Mouse (Mus musculus): ENCODE results near the gene Spns3. TPM values are rescaled to one million over a fixed set of nuclear protein-coding genes. Genes with fewer than 3 reads are reported as not detected.
A peak's percentile ranks its signal among the peaks of the same experiment; 100 is the strongest.
"Not testable (repeated sequence)": the region's sequence is repeated elsewhere in the genome, so short reads cannot be mapped to it uniquely, and the experiment has no call there.

Gene Spns3
- polyA plus RNA-seq, 1 experiment from 2014 or later = 0.16 TPM

DNA sequence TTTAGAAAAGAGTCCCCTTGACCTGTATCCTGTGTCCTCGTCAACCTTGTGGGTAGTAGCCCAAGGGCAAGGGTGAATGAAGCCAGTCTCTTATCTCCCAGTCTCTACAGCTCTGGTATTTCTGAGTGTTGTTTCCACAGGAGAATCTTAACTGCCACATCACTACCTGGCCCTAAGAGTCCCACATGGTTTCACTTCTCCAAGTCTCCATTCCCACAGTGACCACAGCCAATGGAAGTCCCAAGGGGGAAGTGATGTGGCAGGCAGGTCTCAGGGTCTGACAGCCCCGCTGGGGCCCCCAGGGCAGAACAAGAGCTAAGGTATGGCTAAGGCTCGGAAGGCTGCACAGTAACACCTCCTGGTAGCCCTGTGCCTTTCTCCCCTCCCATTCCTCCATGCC, 3.1 kb downstream of the Spns3 start:
- no peak overlapping the region for H3K4me3 ChIP-seq
- H3K4me1 ChIP-seq (replicated peaks) = no peaks in the 10 kb centered on the region
- H3K9me3 ChIP-seq = no peaks in the 10 kb centered on the region
- H3K36me3 ChIP-seq = no peaks in the 10 kb centered on the region
- no peak for DNase-seq (ENCODE audit: low spot score)
- H3K27ac ChIP-seq = no peak overlapping the region
- H3K27me3 ChIP-seq (ENCODE audit: insufficient read depth, poor library complexity, severe bottlenecking) = no peaks in the 10 kb centered on the region; the same call in 1 of the 2 replicates
- WGBS = 76% methylated on average over 3 of the region's 3 CpGs

DNA sequence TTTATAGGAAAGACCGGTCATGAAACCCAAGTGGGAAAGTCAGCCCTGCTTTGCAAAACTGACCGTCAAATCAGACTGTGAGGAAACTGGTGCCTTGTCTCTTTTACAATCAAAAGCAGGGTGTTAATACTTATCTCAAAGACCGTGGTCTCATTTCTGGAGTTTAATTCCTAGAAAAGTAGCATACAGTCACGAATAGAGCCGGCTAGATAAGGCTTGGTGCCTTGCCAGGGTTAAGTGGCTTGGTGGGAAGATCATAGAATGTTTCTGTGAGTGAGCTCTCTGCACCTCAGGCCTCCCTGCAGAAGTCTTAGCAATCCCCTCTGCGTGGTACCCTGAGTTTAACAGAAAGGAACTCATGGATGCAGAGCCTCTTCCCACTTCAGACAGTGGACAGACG, 5.6 kb downstream of the Spns3 start:
- DNase-seq (ENCODE audit: low spot score) = no peak
- H3K27ac ChIP-seq = no peak overlapping the region
- H3K27me3 ChIP-seq (ENCODE audit: insufficient read depth, poor library complexity, severe bottlenecking) = no peaks in the 10 kb centered on the region
- H3K9me3 ChIP-seq = no peaks in the 10 kb centered on the region
- WGBS = 82% methylated on average over 7 of the region's 7 CpGs
- no peaks in the 10 kb centered on the region for H3K4me1 ChIP-seq (replicated peaks)
- H3K36me3 ChIP-seq = no peaks in the 10 kb centered on the region
- H3K4me3 ChIP-seq = no peak overlapping the region

DNA sequence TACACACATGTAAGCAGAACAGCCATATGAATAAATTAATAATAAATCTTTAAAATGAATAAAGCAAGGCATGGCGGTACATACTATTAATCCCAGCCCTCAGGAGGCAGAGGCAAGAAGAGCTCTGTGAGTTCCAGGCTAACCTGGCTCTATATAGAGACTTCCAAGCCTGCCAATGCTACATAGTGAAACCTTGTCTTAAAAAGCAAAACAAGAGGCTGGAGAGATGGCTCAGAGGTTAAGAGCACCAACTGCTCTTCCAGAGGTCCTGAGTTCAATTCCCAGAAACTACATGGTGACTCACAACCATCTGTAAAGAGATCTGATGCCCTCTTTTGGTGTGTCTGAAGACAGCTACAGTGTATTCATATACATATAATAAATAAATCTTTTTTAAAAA, 6.6 kb downstream of the Spns3 start:
- not testable (repeated sequence) for H3K9me3 ChIP-seq; H3K4me1 ChIP-seq (replicated peaks); H3K36me3 ChIP-seq; H3K27me3 ChIP-seq (ENCODE audit: insufficient read depth, poor library complexity, severe bottlenecking); H3K27ac ChIP-seq; DNase-seq (ENCODE audit: low spot score); H3K4me3 ChIP-seq
- WGBS = 84% methylated on average over 1 of the region's 1 CpGs

DNA sequence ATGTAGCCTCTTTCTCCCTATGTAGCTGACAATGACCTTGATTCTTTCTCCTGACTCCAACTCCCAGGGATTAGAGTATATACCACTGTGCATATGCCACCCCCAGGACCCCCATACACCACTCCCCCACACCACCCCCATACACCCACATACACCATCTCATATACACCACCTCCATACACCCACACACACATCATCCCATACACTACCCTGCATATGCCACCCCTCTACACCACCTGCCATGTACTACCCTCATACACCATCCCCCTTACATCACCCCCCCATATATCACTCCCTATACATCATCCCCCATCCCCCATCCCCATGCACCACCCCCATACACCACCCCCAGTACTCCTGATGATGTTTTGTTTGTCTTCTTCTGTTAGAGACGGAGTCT, 7.7 kb downstream of the Spns3 start:
- Histone ChIP-seq H3K36me3 (no peaks in the 10 kb centered on the region), H3K4me3 (no peak overlapping the region), H3K9me3 (no peaks in the 10 kb centered on the region), H3K27me3 (ENCODE audit: insufficient read depth, poor library complexity, severe bottlenecking) (no peaks in the 10 kb centered on the region), H3K4me1 (replicated peaks) (peaks cover 11% of the 10 kb centered on the region), H3K27ac (no peak overlapping the region)
- no peak for DNase-seq (ENCODE audit: low spot score)
- 85% methylated on average over 1 of the region's 1 CpGs for whole genome bisulfite sequencing

DNA sequence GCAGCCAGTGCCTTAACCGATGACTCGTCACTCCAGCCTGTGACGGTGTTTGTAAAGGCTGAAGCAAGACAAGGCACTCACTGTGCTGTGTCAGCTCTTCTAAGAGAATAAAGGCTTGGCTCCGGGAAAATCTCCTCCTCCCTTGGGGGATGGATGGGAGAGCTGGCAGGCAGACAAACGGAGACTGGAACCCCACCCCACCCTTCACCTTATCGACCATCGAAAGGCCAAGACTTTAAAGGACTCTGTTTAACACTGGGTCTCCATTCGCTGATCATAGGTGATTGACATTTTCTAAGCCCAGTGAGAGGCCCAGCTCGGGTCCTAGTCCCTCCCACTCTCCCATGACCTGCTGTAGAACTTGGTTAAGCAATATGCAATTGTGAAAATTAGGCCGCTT, 8.4 kb downstream of the Spns3 start:
- H3K9me3 ChIP-seq = no peaks in the 10 kb centered on the region
- H3K4me1 ChIP-seq (replicated peaks) = peaks cover 13% of the 10 kb centered on the region
- no peaks in the 10 kb centered on the region for H3K27me3 ChIP-seq (ENCODE audit: insufficient read depth, poor library complexity, severe bottlenecking)
- H3K27ac ChIP-seq = no peak overlapping the region
- no peaks in the 10 kb centered on the region for H3K36me3 ChIP-seq
- H3K4me3 ChIP-seq = no peak overlapping the region
- DNase-seq (ENCODE audit: low spot score) = no peak
- WGBS = 61% methylated on average over 10 of the region's 10 CpGs

DNA sequence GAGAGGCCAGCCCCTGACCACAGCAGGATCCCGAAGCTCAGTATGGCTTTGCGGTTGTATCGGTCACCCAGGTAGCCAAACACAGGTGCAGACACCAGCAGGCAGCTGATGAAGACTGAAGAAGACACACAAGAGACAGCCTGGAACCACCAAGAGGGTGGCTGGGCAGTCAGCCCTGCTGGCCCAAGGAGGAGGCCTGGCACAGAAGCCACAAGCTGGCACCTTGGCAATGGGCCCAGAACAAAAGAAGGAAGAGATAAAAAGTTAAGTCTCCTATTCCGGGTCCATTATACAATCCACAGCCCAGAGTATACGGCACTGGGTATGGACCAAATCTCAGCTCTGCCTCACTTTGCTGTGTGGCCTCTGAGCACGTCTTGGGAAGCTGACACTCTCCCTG, 9.9 kb downstream of the Spns3 start:
- peaks cover 13% of the 10 kb centered on the region for H3K4me1 ChIP-seq (replicated peaks)
- no peaks in the 10 kb centered on the region for H3K36me3 ChIP-seq
- 90% methylated on average over 6 of the region's 6 CpGs for WGBS
- H3K4me3 ChIP-seq = no peak overlapping the region
- H3K27me3 ChIP-seq (ENCODE audit: insufficient read depth, poor library complexity, severe bottlenecking) = no peaks in the 10 kb centered on the region
- 0 out of 2 replicates have a peak, but pooled peaks cover 1% of the 10 kb centered on the region for H3K9me3 ChIP-seq
- H3K27ac ChIP-seq = no peak overlapping the region
- DNase-seq (ENCODE audit: low spot score) = no peak

DNA sequence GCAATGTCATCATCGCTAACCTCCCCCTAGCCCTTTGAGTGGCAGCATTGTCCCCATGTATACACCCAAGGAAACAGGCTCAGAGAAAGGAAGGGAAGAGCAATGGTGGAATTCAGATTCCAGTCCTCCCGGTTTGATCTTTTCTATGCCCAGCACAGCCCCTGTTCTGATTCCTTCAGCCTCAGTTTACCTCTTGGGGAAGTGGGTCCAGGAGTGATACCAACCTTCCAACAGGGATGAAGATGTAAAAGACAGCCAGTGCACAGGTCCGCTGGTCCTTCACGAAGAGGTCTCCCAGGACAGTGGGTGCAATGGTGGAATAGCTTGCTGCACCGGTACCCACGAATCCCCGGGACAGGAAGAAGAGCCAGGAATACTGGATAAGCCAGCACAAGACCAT, 11.5 kb downstream of the Spns3 start:
- Histone ChIP-seq H3K36me3 (no peaks in the 10 kb centered on the region), H3K27ac (no peak overlapping the region), H3K9me3 (0 out of 2 replicates have a peak, but pooled peaks cover 3% of the 10 kb centered on the region), H3K4me3 (no peak overlapping the region), H3K27me3 (ENCODE audit: insufficient read depth, poor library complexity, severe bottlenecking) (no peaks in the 10 kb centered on the region), H3K4me1 (replicated peaks) (peaks cover 13% of the 10 kb centered on the region)
- 90% methylated on average over 7 of the region's 7 CpGs for WGBS
- no peak for DNase-seq (ENCODE audit: low spot score)

DNA sequence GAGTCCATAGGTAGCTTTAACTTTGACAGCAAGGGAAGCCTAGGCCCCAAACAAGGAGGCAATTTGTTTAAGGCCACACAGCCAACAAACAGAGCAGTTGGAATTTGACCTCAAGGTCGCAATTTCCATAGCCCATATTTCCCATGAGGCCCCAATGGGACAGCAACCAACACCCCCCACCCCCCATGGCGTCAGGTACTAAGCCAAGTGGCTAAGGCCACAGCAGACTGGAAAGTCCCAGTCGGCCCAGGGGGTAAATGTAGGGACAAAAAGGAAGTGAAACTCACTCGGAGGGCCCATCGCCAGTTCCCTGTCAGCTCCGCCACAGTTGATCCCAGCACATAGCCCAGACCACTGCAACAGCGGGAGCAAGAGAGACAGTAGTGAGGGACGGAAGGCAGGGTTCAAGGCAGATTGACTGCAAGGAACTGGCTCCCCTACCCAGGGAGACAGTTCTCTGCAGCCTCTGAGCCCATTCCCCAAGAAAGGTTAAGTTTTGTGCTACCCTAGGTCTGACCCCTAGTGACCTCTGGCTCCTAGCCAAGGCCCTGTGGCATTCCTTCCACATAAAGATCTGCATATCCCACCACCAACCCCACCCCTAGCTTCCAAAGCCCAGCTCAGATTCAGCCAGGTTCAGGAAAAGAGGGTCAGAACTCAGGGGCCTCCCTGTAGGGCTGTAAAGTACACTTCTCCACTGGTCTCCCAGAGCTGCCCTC, 12.1 kb downstream of the Spns3 start:
- H3K4me1 ChIP-seq (replicated peaks) = peaks cover 13% of the 10 kb centered on the region

DNA sequence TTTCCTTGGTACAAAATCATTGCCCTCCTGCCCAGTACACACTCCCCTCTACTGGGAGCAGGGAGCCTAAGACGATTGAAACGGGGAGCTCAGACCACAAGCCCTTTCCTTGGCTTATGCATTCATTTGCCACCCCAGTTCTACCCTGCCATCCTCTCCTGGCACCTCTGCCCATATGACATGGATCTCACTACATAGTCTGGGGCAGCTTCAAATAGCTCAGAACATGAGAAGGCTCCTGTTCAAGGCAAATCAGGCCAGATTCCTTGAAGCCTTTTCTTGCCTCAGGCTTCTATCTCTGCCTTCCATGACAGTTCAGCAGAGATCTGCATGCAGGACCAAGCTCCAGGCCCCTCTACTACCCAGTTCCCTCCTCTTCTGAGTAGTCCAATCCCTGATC, 12.8 kb downstream of the Spns3 start:
- H3K9me3 ChIP-seq = 0 out of 2 replicates have a peak, but pooled peaks cover 3% of the 10 kb centered on the region
- no peak overlapping the region for H3K27ac ChIP-seq
- H3K36me3 ChIP-seq = no peaks in the 10 kb centered on the region
- no peaks in the 10 kb centered on the region for H3K27me3 ChIP-seq (ENCODE audit: insufficient read depth, poor library complexity, severe bottlenecking)
- H3K4me3 ChIP-seq = no peak overlapping the region
- no peak for DNase-seq (ENCODE audit: low spot score)
- H3K4me1 ChIP-seq (replicated peaks) = peaks cover 13% of the 10 kb centered on the region
- WGBS = 92% methylated on average over 2 of the region's 2 CpGs

More for the DNA sequence above, 12.1 kb downstream of the Spns3 start:
- Histone ChIP-seq H3K27me3 (ENCODE audit: insufficient read depth, poor library complexity, severe bottlenecking) (no peaks in the 10 kb centered on the region), H3K36me3 (no peaks in the 10 kb centered on the region), H3K4me3 (no peak overlapping the region), H3K9me3 (0 out of 2 replicates have a peak, but pooled peaks cover 3% of the 10 kb centered on the region), H3K27ac (no peak overlapping the region)
- peak; percentile 7 for DNase-seq (ENCODE audit: low spot score)
- WGBS = 50% methylated on average over 8 of the region's 8 CpGs

DNA sequence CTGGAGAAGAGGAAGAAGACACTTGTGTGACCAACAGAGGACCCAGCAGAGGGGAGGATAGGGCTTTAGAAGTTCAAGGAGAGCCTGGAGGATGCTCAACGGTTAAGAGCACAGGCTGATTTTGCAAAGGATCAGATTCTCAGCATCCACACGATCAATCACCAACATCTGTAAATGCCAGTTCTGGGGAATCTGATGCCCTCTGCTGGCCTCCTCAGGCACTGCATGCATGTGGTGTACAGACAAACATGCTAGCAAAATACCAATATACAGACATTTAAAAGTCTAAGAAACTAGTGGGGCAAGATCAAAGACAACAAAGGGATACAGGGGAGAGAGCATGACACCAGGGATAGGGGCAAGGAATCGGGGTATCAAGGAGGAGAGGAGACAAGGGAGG, 14.8 kb downstream of the Spns3 start:
- H3K27ac ChIP-seq = no peak overlapping the region
- H3K4me1 ChIP-seq (replicated peaks) = peaks cover 13% of the 10 kb centered on the region
- DNase-seq (ENCODE audit: low spot score) = peak; percentile 9
- H3K9me3 ChIP-seq = 0 out of 2 replicates have a peak, but pooled peaks cover 3% of the 10 kb centered on the region
- no peaks in the 10 kb centered on the region for H3K27me3 ChIP-seq (ENCODE audit: insufficient read depth, poor library complexity, severe bottlenecking)
- no peaks in the 10 kb centered on the region for H3K36me3 ChIP-seq
- H3K4me3 ChIP-seq = no peak overlapping the region
- 84% methylated on average over 3 of the region's 3 CpGs for WGBS

DNA sequence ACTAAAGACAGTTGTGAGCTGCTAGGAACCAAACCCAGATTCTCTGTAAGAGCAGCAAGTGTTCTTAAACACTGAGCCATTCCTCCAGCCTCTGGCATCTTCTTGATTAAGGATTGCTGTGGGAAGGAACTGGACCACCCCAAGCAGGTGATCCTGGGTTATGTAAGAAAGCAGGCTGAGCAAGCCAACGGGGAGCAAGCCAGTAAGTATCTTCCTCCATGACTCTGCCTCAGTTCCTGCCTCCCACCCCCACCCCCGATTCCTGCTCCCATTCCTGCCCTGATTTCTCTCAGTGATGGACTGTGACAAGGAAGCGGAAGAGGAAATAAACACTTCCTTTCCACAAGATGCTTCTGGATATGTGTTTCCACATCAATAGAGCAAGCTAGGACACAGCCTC, 17.4 kb downstream of the Spns3 start:
- 90% methylated on average over 3 of the region's 3 CpGs for WGBS

DNA sequence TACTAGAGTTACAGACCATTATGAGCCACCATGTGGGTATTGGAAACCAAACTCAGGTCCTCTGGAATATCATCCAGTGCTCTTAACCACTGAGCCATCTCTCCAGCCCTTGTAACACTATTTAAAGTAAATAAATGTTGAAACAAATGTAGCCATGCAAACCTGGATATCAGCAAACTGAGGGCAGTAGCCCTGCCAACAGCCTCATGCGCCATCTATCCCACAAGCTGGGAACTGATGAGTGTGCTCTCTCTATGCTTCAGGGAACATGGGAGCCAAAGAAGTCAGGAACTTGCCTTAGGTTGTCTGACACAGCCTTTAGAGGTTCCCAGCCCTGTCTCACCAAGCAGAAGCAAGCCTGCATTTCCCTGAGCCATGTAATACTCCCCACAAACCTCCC, 18.7 kb downstream of the Spns3 start:
- 91% methylated on average over 1 of the region's 1 CpGs for WGBS

More for the DNA sequence above, 17.4 kb downstream of the Spns3 start:
- Histone ChIP-seq H3K4me3 (no peak overlapping the region), H3K9me3 (0 out of 2 replicates have a peak, but pooled peaks cover 3% of the 10 kb centered on the region), H3K36me3 (no peaks in the 10 kb centered on the region), H3K27me3 (ENCODE audit: insufficient read depth, poor library complexity, severe bottlenecking) (no peaks in the 10 kb centered on the region), H3K4me1 (replicated peaks) (peaks cover 5% of the 10 kb centered on the region), H3K27ac (no peak overlapping the region)
- DNase-seq (ENCODE audit: low spot score) = no peak

DNA sequence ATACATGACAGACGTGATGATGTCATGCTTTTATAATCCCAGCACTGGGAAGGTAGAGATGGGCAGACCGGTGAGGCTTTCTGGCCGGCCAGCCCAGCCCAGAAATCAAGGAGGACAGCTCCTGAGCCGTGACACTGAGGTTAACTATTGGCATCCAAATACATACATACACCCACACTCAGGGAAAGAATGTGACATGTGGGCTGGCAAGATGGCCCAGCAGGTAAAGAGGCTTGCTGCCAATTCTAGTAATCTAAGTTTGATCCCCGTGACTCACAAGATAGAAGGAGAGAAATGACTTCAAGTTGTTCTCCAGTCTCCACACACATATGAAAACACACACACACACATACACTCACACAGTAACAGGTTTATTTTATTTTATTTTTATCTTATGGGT, 19.2 kb downstream of the Spns3 start:
- 85% methylated on average over 5 of the region's 5 CpGs for WGBS
- DNase-seq (ENCODE audit: low spot score) = no peak
- H3K36me3 ChIP-seq = no peaks in the 10 kb centered on the region
- H3K4me3 ChIP-seq = no peak overlapping the region
- H3K27ac ChIP-seq = no peak overlapping the region
- H3K27me3 ChIP-seq (ENCODE audit: insufficient read depth, poor library complexity, severe bottlenecking) = no peaks in the 10 kb centered on the region
- H3K9me3 ChIP-seq = 0 out of 2 replicates have a peak, but pooled peaks cover 3% of the 10 kb centered on the region
- no peaks in the 10 kb centered on the region for H3K4me1 ChIP-seq (replicated peaks)

More for the DNA sequence above, 18.7 kb downstream of the Spns3 start:
- H3K9me3 ChIP-seq = 0 out of 2 replicates have a peak, but pooled peaks cover 3% of the 10 kb centered on the region
- H3K27me3 ChIP-seq (ENCODE audit: insufficient read depth, poor library complexity, severe bottlenecking) = no peaks in the 10 kb centered on the region
- no peaks in the 10 kb centered on the region for H3K4me1 ChIP-seq (replicated peaks)
- DNase-seq (ENCODE audit: low spot score) = no peak
- no peak overlapping the region for H3K4me3 ChIP-seq
- H3K27ac ChIP-seq = no peak overlapping the region
- H3K36me3 ChIP-seq = no peaks in the 10 kb centered on the region

Measured in hindbrain, embryonic 10.5 days (tissue).